In the genomic region with DNA sequence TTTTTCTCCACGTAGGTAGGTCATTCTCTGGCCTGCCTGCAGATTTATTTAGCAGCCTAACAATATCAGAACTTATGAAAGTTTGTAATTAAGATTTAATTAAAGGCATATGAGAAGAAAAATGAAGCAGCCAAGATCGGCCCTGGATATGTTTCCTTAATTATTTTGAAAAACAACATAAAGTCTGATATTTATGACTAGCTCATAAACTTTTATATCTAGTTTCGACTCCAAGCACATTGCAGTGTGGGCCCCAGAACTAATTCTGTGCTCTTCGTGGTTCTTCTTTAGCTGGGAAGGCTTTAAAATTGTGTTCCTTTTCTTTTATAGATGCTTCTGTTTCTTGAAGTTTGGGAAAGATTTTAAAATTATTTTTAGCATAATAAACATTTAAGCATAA, we compare ENCODE assay signal across 24 mouse cellular contexts. TPM values are rescaled to one million over a fixed set of nuclear protein-coding genes. Genes with fewer than 3 reads are reported as not detected.
DNase-seq lines count a peak whose midpoint lies in the region; ATAC-seq and TF ChIP-seq lines count a peak whose summit lies in the region.
"Had no signal": no experiment of that assay in that cellular context is flagged by ENCODE, and none has a peak within 500 bp of the region (broad histone marks: within the 10 kb centered on the region; RNA-seq: fewer than 3 reads in every experiment).

No protein-coding gene starts in this region.

- H3K9me3 ChIP-seq in kidney, embryonic 15.5 days (replicated peaks): no peaks in the 10 kb centered on the region
- H3K9me3 ChIP-seq in kidney, embryonic 14.5 days (ENCODE audit: control insufficient read depth, low read length): no peaks in the 10 kb centered on the region
- no peaks in the 10 kb centered on the region for H3K9me3 ChIP-seq in kidney, postnatal 0 days (replicated peaks; ENCODE audit: low read length)
- H3K9me3 ChIP-seq in midbrain, embryonic 11.5 days (ENCODE audit: control insufficient read depth, low read length): no peaks in the 10 kb centered on the region
- H3K9me3 ChIP-seq in midbrain, embryonic 14.5 days (ENCODE audit: control insufficient read depth, low read length): no peaks in the 10 kb centered on the region
- H3K9me3 ChIP-seq: embryonic facial prominence, embryonic 10.5 days; embryonic facial prominence, embryonic 12.5 days; forebrain, embryonic 13.5 days; forebrain, embryonic 15.5 days had no signal

- H3K4me3 ChIP-seq in kidney, embryonic 15.5 days (replicated peaks): no peak overlapping the region
- no peak overlapping the region for H3K4me3 ChIP-seq in kidney, embryonic 14.5 days (ENCODE audit: low read length)
- H3K4me3 ChIP-seq in kidney, postnatal 0 days (replicated peaks; ENCODE audit: low read depth, low read length): no peak overlapping the region
- no peak overlapping the region for H3K4me3 ChIP-seq in midbrain, embryonic 11.5 days (ENCODE audit: low read depth, low read length)
- no peak overlapping the region for H3K4me3 ChIP-seq in midbrain, embryonic 14.5 days (replicated peaks; ENCODE audit: low read depth, low read length)
- H3K4me3 ChIP-seq: embryonic facial prominence, embryonic 10.5 days; embryonic facial prominence, embryonic 12.5 days; forebrain, embryonic 13.5 days; forebrain, embryonic 15.5 days had no signal

- no peaks in the 10 kb centered on the region for H3K27me3 ChIP-seq in kidney, embryonic 15.5 days
- H3K27me3 ChIP-seq in kidney, embryonic 14.5 days (ENCODE audit: control insufficient read depth, insufficient read depth, low read length): no peaks in the 10 kb centered on the region
- H3K27me3 ChIP-seq in kidney, postnatal 0 days (ENCODE audit: insufficient read depth, low read length): no peaks in the 10 kb centered on the region
- no peaks in the 10 kb centered on the region for H3K27me3 ChIP-seq in midbrain, embryonic 11.5 days (ENCODE audit: control insufficient read depth, insufficient read depth, low read length)
- no peaks in the 10 kb centered on the region for H3K27me3 ChIP-seq in midbrain, embryonic 14.5 days (ENCODE audit: control insufficient read depth, insufficient read depth, low read length)
- H3K27me3 ChIP-seq: embryonic facial prominence, embryonic 12.5 days; forebrain, embryonic 13.5 days; forebrain, embryonic 15.5 days had no signal

- no peak for ATAC-seq in kidney, embryonic 15.5 days (replicated peaks; ENCODE audit: low FRiP score)
- ATAC-seq in kidney, embryonic 14.5 days (ENCODE audit: low FRiP score, low TSS enrichment): no peak; the same call in 1 of the 2 replicates
- ATAC-seq in kidney, postnatal 0 days (replicated peaks; ENCODE audit: low FRiP score, low read depth): no peak
- no peak for ATAC-seq in midbrain, embryonic 11.5 days (ENCODE audit: low FRiP score)
- no peak for ATAC-seq in midbrain, embryonic 14.5 days (ENCODE audit: low FRiP score, low TSS enrichment)
- ATAC-seq: CD4-positive, CD25-positive, alpha-beta regulatory T cell, adult 4 months; forebrain, embryonic 13.5 days; forebrain, embryonic 15.5 days had no signal

- peak overlapping the region; percentile 45; the same call in 1 of the 2 replicates for H3K27ac ChIP-seq in kidney, embryonic 15.5 days
- no peak overlapping the region for H3K27ac ChIP-seq in kidney, embryonic 14.5 days (ENCODE audit: low read depth, low read length)
- peak overlapping the region; percentile 11; the same call in 1 of the 2 replicates for H3K27ac ChIP-seq in kidney, postnatal 0 days
- no peak overlapping the region for H3K27ac ChIP-seq in midbrain, embryonic 11.5 days (ENCODE audit: low read depth, low read length)
- H3K27ac ChIP-seq in midbrain, embryonic 14.5 days (replicated peaks; ENCODE audit: low read depth, low read length): no peak overlapping the region
- H3K27ac ChIP-seq: embryonic facial prominence, embryonic 10.5 days; embryonic facial prominence, embryonic 12.5 days; forebrain, embryonic 13.5 days; forebrain, embryonic 15.5 days had no signal

- TF ChIP-seq CTCF in kidney, postnatal 0 days (IDR thresholded peaks at IDR 0.05; ENCODE audit: low read depth): no peak

- 0 out of 2 replicates have a peak, but pooled peaks cover 8% of the 10 kb centered on the region for H3K4me1 ChIP-seq in kidney, embryonic 15.5 days
- H3K4me1 ChIP-seq in kidney, embryonic 14.5 days (ENCODE audit: control insufficient read depth, insufficient read depth, low read length): no peaks in the 10 kb centered on the region
- H3K4me1 ChIP-seq in kidney, postnatal 0 days (replicated peaks; ENCODE audit: insufficient read depth, low read length): no peaks in the 10 kb centered on the region
- H3K4me1 ChIP-seq in midbrain, embryonic 11.5 days (ENCODE audit: control insufficient read depth, insufficient read depth, low read length): no peaks in the 10 kb centered on the region
- no peaks in the 10 kb centered on the region for H3K4me1 ChIP-seq in midbrain, embryonic 14.5 days (ENCODE audit: control insufficient read depth, insufficient read depth, low read length)
- H3K4me1 ChIP-seq: embryonic facial prominence, embryonic 10.5 days; embryonic facial prominence, embryonic 12.5 days; forebrain, embryonic 13.5 days; forebrain, embryonic 15.5 days had no signal

- 37% methylated on average over 4 of the region's 4 CpGs for WGBS in kidney, embryonic 15.5 days
- WGBS in kidney, embryonic 14.5 days: 44% methylated on average over 4 of the region's 4 CpGs
- 43% methylated on average over 4 of the region's 4 CpGs for WGBS in kidney, postnatal 0 days
- WGBS in midbrain, embryonic 11.5 days: 84% methylated on average over 4 of the region's 4 CpGs
- WGBS in midbrain, embryonic 14.5 days: 93% methylated on average over 4 of the region's 4 CpGs

- H3K36me3 ChIP-seq in kidney, embryonic 15.5 days: no peaks in the 10 kb centered on the region
- H3K36me3 ChIP-seq in kidney, embryonic 14.5 days (ENCODE audit: control insufficient read depth, insufficient read depth, low read length): no peaks in the 10 kb centered on the region
- H3K36me3 ChIP-seq in kidney, postnatal 0 days (ENCODE audit: insufficient read depth, low read length): no peaks in the 10 kb centered on the region
- H3K36me3 ChIP-seq in midbrain, embryonic 11.5 days (ENCODE audit: control insufficient read depth, insufficient read depth, low read length): no peaks in the 10 kb centered on the region
- no peaks in the 10 kb centered on the region for H3K36me3 ChIP-seq in midbrain, embryonic 14.5 days (ENCODE audit: control insufficient read depth, insufficient read depth, low read length)
- H3K36me3 ChIP-seq: embryonic facial prominence, embryonic 10.5 days; embryonic facial prominence, embryonic 12.5 days; forebrain, embryonic 15.5 days had no signal

- H3K9ac ChIP-seq in kidney, embryonic 15.5 days: no peak overlapping the region
- no peak overlapping the region for H3K9ac ChIP-seq in kidney, embryonic 14.5 days (ENCODE audit: low read depth, low read length)
- H3K9ac ChIP-seq in kidney, postnatal 0 days (ENCODE audit: low read depth, low read length): no peak overlapping the region
- no peak overlapping the region for H3K9ac ChIP-seq in midbrain, embryonic 11.5 days (ENCODE audit: low read length)
- no peak overlapping the region for H3K9ac ChIP-seq in midbrain, embryonic 14.5 days (replicated peaks; ENCODE audit: low read length)
- H3K9ac ChIP-seq: embryonic facial prominence, embryonic 12.5 days; forebrain, embryonic 13.5 days; forebrain, embryonic 15.5 days had no signal

- peak; percentile 78 for DNase-seq in kidney, postnatal 0 days (ENCODE audit: low spot score)
- DNase-seq in kidney, adult 8-10 months: no peak
- peak; percentile 2 for DNase-seq in midbrain, embryonic 11.5 days (ENCODE audit: low spot score, missing footprints)
- no peak for DNase-seq in midbrain, embryonic 14.5 days
- DNase-seq in adrenal gland, adult 18-20 months (ENCODE audit: low spot score in 2 of 2): no peak
- DNase-seq: adrenal gland, adult 8-10 months; adrenal gland, postnatal 14 days; adrenal gland, postnatal 36 days; B cell, adult 2 months; cerebellum, adult 11-12 months; cerebellum, adult 2 months; cerebellum, adult 9-10 months; cerebellum, postnatal 10 days; cerebellum, postnatal 25 days had no signal

- no peak overlapping the region for H3K4me2 ChIP-seq in kidney, embryonic 15.5 days
- H3K4me2 ChIP-seq in kidney, embryonic 14.5 days (replicated peaks; ENCODE audit: low read depth, low read length): no peak overlapping the region
- no peak overlapping the region for H3K4me2 ChIP-seq in kidney, postnatal 0 days (ENCODE audit: low read length)
- no peak overlapping the region for H3K4me2 ChIP-seq in midbrain, embryonic 11.5 days
- H3K4me2 ChIP-seq in midbrain, embryonic 14.5 days (ENCODE audit: low read length): no peak overlapping the region
- H3K4me2 ChIP-seq: embryonic facial prominence, embryonic 12.5 days; forebrain, embryonic 13.5 days; forebrain, embryonic 15.5 days had no signal

RNA-seq across cellular contexts. Expression of a gene that starts 23.4 kb away (rescaled TPM):
- polyA plus RNA-seq in kidney, embryonic 15.5 days (2015; fragmentation: Nextera tagmentation; extraction: Ambion mirVana): 0.22 and 0.29 TPM in 2 replicates
- 0.31 TPM in 1 of 2 replicates, not detected in the other for polyA plus RNA-seq in kidney, embryonic 14.5 days (2014; fragmentation: Nextera tagmentation; extraction: Ambion mirVana)
- polyA plus RNA-seq in kidney, postnatal 0 days (2015; fragmentation: Nextera tagmentation; extraction: Ambion mirVana): 0.61 and 0.83 TPM in 2 replicates
- not detected in 2 replicates for polyA plus RNA-seq in midbrain, embryonic 11.5 days (2014; fragmentation: Nextera tagmentation; extraction: Ambion mirVana)
- polyA plus RNA-seq in midbrain, embryonic 14.5 days (2014; fragmentation: Nextera tagmentation; extraction: Ambion mirVana): not detected in 2 replicates
- total RNA-seq in adrenal gland, adult 18-20 months (2021): not detected
- total RNA-seq: adrenal gland, postnatal 36 days; ES-E14 had no signal
- polyA plus RNA-seq: cerebellum, adult 2 months; cortical plate, adult 2 months; embryonic facial prominence, embryonic 10.5 days; embryonic facial prominence, embryonic 12.5 days; forebrain, embryonic 11.5 days; forebrain, embryonic 13.5 days; forebrain, embryonic 15.5 days had no signal

Comparison
In these comparisons a context has a peak if more than half of its experiments do, and no peak if none do; other contexts are left out.
1. H3K27ac ChIP-seq: peak in kidney, embryonic 15.5 days (single experiment) and kidney, postnatal 0 days (single experiment); none in kidney, embryonic 14.5 days (single experiment), midbrain, embryonic 11.5 days (single experiment) and midbrain, embryonic 14.5 days (single experiment).
2. DNase-seq: peak in kidney, postnatal 0 days (single experiment) and midbrain, embryonic 11.5 days (single experiment); none in kidney, adult 8-10 months (0 of 2), midbrain, embryonic 14.5 days (single experiment) and adrenal gland, adult 18-20 months (0 of 2).